ENCODE assay signal across 18 mouse cellular contexts in genomic region chr8:114832251-114832774, GRCm38 (mm10).
A peak's percentile ranks its signal among the peaks of the same experiment; 100 is the strongest.
DNase-seq lines count a peak whose midpoint lies in the region; ATAC-seq lines count a peak whose summit lies in the region.
"Had no signal": no experiment of that assay in that cellular context is flagged by ENCODE, and none has a peak within 500 bp of the region (broad histone marks: within the 10 kb centered on the region; RNA-seq: fewer than 3 reads in every experiment).

No protein-coding gene starts in this region.

- H3K4me1 ChIP-seq in heart, embryonic 12.5 days (replicated peaks) = peaks cover 29% of the 10 kb centered on the region
- H3K4me1 ChIP-seq in heart, embryonic 13.5 days = peaks cover 26% of the 10 kb centered on the region
- H3K4me1 ChIP-seq: forebrain, embryonic 12.5 days; limb, embryonic 15.5 days; midbrain, embryonic 12.5 days had no signal

- H3K9ac ChIP-seq in heart, embryonic 12.5 days = no peak overlapping the region
- no peak overlapping the region for H3K9ac ChIP-seq in heart, embryonic 13.5 days
- H3K9ac ChIP-seq: forebrain, embryonic 12.5 days; limb, embryonic 15.5 days; midbrain, embryonic 12.5 days; neural tube, embryonic 13.5 days had no signal

- H3K27ac ChIP-seq in heart, embryonic 12.5 days (ENCODE audit: poor library complexity, severe bottlenecking) = no peak overlapping the region
- H3K27ac ChIP-seq in heart, embryonic 13.5 days (replicated peaks) = 0 out of 2 replicates have a peak overlapping the region, but pooled peaks have one; percentile 9
- H3K27ac ChIP-seq: forebrain, embryonic 12.5 days; limb, embryonic 15.5 days; midbrain, embryonic 12.5 days; neural tube, embryonic 13.5 days had no signal

- H3K36me3 ChIP-seq in heart, embryonic 12.5 days = no peaks in the 10 kb centered on the region
- no peaks in the 10 kb centered on the region for H3K36me3 ChIP-seq in heart, embryonic 13.5 days
- H3K36me3 ChIP-seq: forebrain, embryonic 12.5 days; limb, embryonic 15.5 days; midbrain, embryonic 12.5 days; neural tube, embryonic 13.5 days had no signal

- no peak for ATAC-seq in heart, embryonic 12.5 days (ENCODE audit: insufficient number of reproducible peaks, low FRiP score)
- no peak for ATAC-seq in heart, embryonic 13.5 days (ENCODE audit: extremely low read depth, insufficient number of reproducible peaks, low FRiP score, low TSS enrichment)
- ATAC-seq: hindbrain, embryonic 16.5 days had no signal

- no peak overlapping the region for H3K4me3 ChIP-seq in heart, embryonic 12.5 days
- no peak overlapping the region for H3K4me3 ChIP-seq in heart, embryonic 13.5 days
- H3K4me3 ChIP-seq: forebrain, embryonic 12.5 days; limb, embryonic 15.5 days; midbrain, embryonic 12.5 days; neural tube, embryonic 13.5 days had no signal

- H3K9me3 ChIP-seq in heart, embryonic 12.5 days (replicated peaks) = no peaks in the 10 kb centered on the region
- H3K9me3 ChIP-seq in heart, embryonic 13.5 days = no peaks in the 10 kb centered on the region
- H3K9me3 ChIP-seq: forebrain, embryonic 12.5 days; limb, embryonic 15.5 days; midbrain, embryonic 12.5 days; neural tube, embryonic 13.5 days had no signal

- H3K4me2 ChIP-seq in heart, embryonic 12.5 days = no peak overlapping the region
- no peak overlapping the region for H3K4me2 ChIP-seq in heart, embryonic 13.5 days
- H3K4me2 ChIP-seq: forebrain, embryonic 12.5 days; limb, embryonic 15.5 days; midbrain, embryonic 12.5 days; neural tube, embryonic 13.5 days had no signal

- DNase-seq in adrenal gland, adult 2 months = peak; percentile 20
- no peak for DNase-seq in adrenal gland, adult 8-10 months
- peak; percentile 23 to 25 for DNase-seq in heart, adult 9 months (ENCODE audit: low spot score in 2 of 2)
- DNase-seq in adipocyte (ENCODE audit: low spot score) = peak; percentile 45
- DNase-seq in kidney, adult 8-10 months = no peak
- no peak for DNase-seq in spleen, postnatal 10 days (ENCODE audit: low spot score in 2 of 2)
- DNase-seq: adrenal gland, postnatal 25 days; cerebellum, adult 2 months; kidney, adult 9 months; lung, postnatal 4 days had no signal

- WGBS in heart, embryonic 12.5 days = 62% methylated on average over 8 of the region's 8 CpGs
- WGBS in heart, embryonic 13.5 days = 62% methylated on average over 8 of the region's 8 CpGs

- H3K27me3 ChIP-seq in heart, embryonic 12.5 days (replicated peaks) = no peaks in the 10 kb centered on the region
- no peaks in the 10 kb centered on the region for H3K27me3 ChIP-seq in heart, embryonic 13.5 days (replicated peaks)
- H3K27me3 ChIP-seq: CH12.LX; forebrain, embryonic 12.5 days; limb, embryonic 15.5 days; midbrain, embryonic 12.5 days; neural tube, embryonic 13.5 days had no signal

Comparison
In these comparisons a context has a peak if more than half of its experiments do, and no peak if none do; other contexts are left out.
1. DNase-seq: peak in adrenal gland, adult 2 months (single experiment), heart, adult 9 months (2 of 2) and adipocyte (single experiment); none in adrenal gland, adult 8-10 months (single experiment), kidney, adult 8-10 months (0 of 2) and spleen, postnatal 10 days (0 of 2).